Mouse (Mus musculus): ENCODE measurements around the gene Nkain2. TPM values are rescaled to one million over a fixed set of nuclear protein-coding genes. Genes with fewer than 3 reads are reported as not detected.
"Not testable (repeated sequence)": the region's sequence is repeated elsewhere in the genome, so short reads cannot be mapped to it uniquely, and the experiment has no call there.

The Nkain2 gene
- polyA plus RNA-seq, 1 experiment from 2014 or later, result 0.51 TPM

DNA sequence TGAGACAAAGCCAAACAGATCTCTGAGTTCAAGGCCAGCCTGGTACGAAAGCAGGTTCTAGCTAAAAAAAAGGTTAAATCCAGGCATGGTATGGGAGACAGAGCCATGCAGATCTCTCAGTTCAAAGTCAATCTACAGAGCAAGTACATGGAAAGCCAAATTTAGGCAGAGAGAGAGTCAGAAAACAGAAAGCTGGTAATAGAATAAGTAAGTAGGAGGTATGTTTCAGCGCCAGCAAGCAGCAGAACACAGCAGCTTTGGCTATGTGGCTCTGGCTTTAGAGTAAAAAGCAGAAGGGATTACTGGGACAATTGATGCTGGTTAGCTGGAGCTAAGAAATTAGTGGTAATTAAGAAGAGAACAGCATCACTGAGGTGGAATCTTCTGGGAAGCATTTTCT lies 151.3 kb downstream of the Nkain2 start:
- Histone ChIP-seq H3K27me3 (no peaks in the 10 kb centered on the region), H3K9ac (no peak overlapping the region), H3K9me3 (no peaks in the 10 kb centered on the region), H3K36me3 (no peaks in the 10 kb centered on the region), H3K27ac (no peak overlapping the region), H3K4me2 (replicated peaks) (no peak overlapping the region), H3K4me1 (no peaks in the 10 kb centered on the region), H3K4me3 (no peak overlapping the region)
- ATAC-seq (ENCODE audit: low FRiP score, low read depth), result no peak
- 85% methylated on average over 2 of the region's 2 CpGs for WGBS

DNA sequence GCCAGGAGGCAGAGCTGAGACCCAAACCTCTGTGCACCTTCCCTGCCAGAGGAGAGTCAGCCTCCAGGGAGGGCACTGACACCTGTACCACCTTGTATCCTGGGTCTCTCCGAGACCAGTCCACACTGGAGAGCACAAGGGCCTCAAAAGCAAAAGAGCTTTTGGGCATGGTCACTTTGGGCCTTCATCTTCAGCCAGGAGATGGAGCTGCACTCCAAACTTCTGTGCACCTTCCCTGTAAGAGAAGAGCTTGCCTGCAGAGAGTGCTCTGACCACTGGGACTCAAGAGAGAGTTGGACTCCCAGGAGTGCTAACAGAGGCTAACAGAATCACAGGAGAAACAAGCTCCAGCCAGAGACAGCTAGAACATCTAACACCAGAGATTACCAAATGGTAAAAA lies 183.7 kb downstream of the Nkain2 start:
- not testable (repeated sequence) for ATAC-seq (ENCODE audit: low FRiP score, low read depth)

DNA sequence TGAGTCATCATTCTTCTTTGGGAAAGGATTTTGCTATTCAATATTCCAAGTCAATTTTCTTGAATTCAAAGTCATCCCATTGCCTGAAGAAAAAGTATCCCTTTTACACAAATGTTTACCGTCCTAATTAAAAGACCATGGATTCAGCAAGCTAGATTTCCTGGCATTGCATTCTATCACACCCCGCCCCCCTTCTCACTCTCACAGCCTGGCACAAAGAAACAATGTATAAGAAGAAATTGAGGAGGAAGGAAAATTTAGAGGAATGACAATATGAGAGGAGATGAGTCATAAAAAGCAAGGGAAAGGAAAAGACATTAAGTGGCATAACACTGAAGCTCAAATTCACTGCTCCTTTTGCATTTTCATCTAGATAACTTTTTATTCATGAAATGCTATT lies 193.6 kb downstream of the Nkain2 start:
- no peak overlapping the region for H3K27ac ChIP-seq
- no peak overlapping the region for H3K9ac ChIP-seq
- no peak for ATAC-seq (ENCODE audit: low FRiP score, low read depth)
- no peaks in the 10 kb centered on the region for H3K4me1 ChIP-seq
- H3K36me3 ChIP-seq, result no peaks in the 10 kb centered on the region
- H3K27me3 ChIP-seq, result no peaks in the 10 kb centered on the region
- H3K4me3 ChIP-seq, result no peak overlapping the region
- 88% methylated on average over 2 of the region's 2 CpGs for WGBS
- no peak overlapping the region for H3K4me2 ChIP-seq (replicated peaks)
- no peaks in the 10 kb centered on the region for H3K9me3 ChIP-seq

More for the DNA sequence above, 183.7 kb downstream of the Nkain2 start:
- not testable (repeated sequence) for H3K4me1 ChIP-seq; H3K4me2 ChIP-seq (replicated peaks); H3K27me3 ChIP-seq; H3K9ac ChIP-seq; H3K9me3 ChIP-seq; H3K27ac ChIP-seq; H3K36me3 ChIP-seq; H3K4me3 ChIP-seq
- WGBS, result 61% methylated on average over 1 of the region's 1 CpGs

GRCm38 (mm10) chr10:32684548-32684947 lies 205.7 kb downstream of the Nkain2 start:
- H3K9me3 ChIP-seq, result no peaks in the 10 kb centered on the region
- H3K4me3 ChIP-seq, result no peak overlapping the region
- H3K27me3 ChIP-seq, result no peaks in the 10 kb centered on the region
- H3K4me1 ChIP-seq, result no peaks in the 10 kb centered on the region
- H3K4me2 ChIP-seq (replicated peaks), result no peak overlapping the region
- H3K9ac ChIP-seq, result no peak overlapping the region
- no peak overlapping the region for H3K27ac ChIP-seq
- ATAC-seq (ENCODE audit: low FRiP score, low read depth), result no peak
- H3K36me3 ChIP-seq, result no peaks in the 10 kb centered on the region

DNA sequence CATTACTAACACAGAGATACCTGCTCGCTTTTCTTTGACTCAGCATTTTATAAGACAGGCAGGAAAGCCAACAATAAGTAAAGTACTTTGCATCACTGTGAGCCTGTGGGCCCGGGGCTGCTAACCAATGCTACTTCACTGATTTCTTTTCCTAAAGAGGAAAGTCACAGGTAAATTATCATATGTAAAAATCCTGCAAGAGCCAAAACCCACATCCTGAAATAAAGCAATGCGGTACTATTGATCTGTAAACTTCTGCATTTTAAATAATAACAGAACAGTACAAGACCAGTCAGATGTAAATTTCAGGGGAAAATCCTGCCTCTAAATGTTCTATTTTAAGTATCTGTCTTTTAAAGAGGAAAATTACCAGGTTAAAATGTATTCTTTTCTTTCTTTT lies 250.0 kb downstream of the Nkain2 start:
- no peaks in the 10 kb centered on the region for H3K9me3 ChIP-seq
- H3K36me3 ChIP-seq, result no peaks in the 10 kb centered on the region
- H3K27ac ChIP-seq, result no peak overlapping the region
- WGBS, result 66% methylated on average over 3 of the region's 3 CpGs
- no peak overlapping the region for H3K4me3 ChIP-seq
- H3K9ac ChIP-seq, result no peak overlapping the region
- ATAC-seq (ENCODE audit: low FRiP score, low read depth), result no peak
- no peak overlapping the region for H3K4me2 ChIP-seq (replicated peaks)
- no peaks in the 10 kb centered on the region for H3K4me1 ChIP-seq
- no peaks in the 10 kb centered on the region for H3K27me3 ChIP-seq

- H3K36me3 ChIP-seq, result no peaks in the 10 kb centered on the region
- no peaks in the 10 kb centered on the region for H3K4me1 ChIP-seq
- ATAC-seq (ENCODE audit: low FRiP score, low read depth), result no peak
- no peaks in the 10 kb centered on the region for H3K27me3 ChIP-seq
- H3K4me3 ChIP-seq, result no peak overlapping the region
- no peak overlapping the region for H3K27ac ChIP-seq
- no peak overlapping the region for H3K9ac ChIP-seq
- H3K4me2 ChIP-seq (replicated peaks), result no peak overlapping the region
- H3K9me3 ChIP-seq, result no peaks in the 10 kb centered on the region
These were observed 251.1 kb downstream of the Nkain2 start for GRCm38 (mm10) chr10:32639173-32639572.

DNA sequence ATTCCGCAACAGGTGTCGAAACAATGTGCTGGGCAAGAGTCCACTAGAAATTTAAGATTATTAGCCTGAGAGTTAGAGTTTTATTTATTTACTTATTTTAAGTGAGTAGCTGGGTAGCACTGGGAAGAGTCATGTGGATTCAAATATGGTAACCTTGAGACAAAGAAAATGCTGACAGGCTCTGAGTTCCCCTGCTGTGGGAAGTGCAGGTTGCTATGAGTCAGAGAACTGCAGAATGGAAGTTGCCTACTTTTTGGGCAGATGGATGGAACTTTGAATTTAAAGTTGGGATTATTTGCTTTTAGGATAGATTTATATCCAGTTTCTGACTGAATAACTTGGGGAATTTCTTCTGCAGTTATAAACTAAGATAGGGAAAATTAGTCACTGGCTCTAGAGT lies 259.2 kb downstream of the Nkain2 start:
- WGBS, result 96% methylated on average over 2 of the region's 2 CpGs
- Histone ChIP-seq H3K4me3 (no peak overlapping the region), H3K27me3 (no peaks in the 10 kb centered on the region), H3K4me1 (no peaks in the 10 kb centered on the region), H3K4me2 (replicated peaks) (no peak overlapping the region), H3K9ac (no peak overlapping the region), H3K27ac (no peak overlapping the region), H3K9me3 (no peaks in the 10 kb centered on the region), H3K36me3 (no peaks in the 10 kb centered on the region)
- no peak for ATAC-seq (ENCODE audit: low FRiP score, low read depth)

DNA sequence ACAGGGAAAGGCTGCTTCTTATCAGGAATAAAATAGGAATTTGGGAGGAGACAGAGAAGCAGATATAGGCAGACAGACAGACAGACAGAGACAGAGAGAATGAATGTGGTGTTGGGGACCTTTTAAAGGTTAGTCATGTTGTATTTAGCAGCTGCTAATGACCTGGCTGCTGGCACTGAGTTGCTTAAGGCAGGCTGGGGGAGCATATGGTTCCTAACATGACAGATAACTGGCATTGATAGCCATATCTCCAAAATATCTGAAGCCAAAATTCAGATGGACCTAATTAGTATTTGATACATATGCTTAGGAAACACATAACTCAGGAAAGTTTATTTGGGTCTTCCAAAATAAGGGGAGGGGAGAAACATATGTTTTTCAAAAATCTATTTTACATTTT lies 285.8 kb downstream of the Nkain2 start:
- no peak overlapping the region for H3K4me2 ChIP-seq (replicated peaks)
- H3K27me3 ChIP-seq, result no peaks in the 10 kb centered on the region
- H3K9me3 ChIP-seq, result no peaks in the 10 kb centered on the region
- no peak overlapping the region for H3K27ac ChIP-seq
- no peak overlapping the region for H3K4me3 ChIP-seq
- no peaks in the 10 kb centered on the region for H3K4me1 ChIP-seq
- no peak overlapping the region for H3K9ac ChIP-seq
- H3K36me3 ChIP-seq, result no peaks in the 10 kb centered on the region
- ATAC-seq (ENCODE audit: low FRiP score, low read depth), result no peak

- no peak for ATAC-seq (ENCODE audit: low FRiP score, low read depth)
- H3K4me1 ChIP-seq, result no peaks in the 10 kb centered on the region
- H3K9me3 ChIP-seq, result no peaks in the 10 kb centered on the region
- WGBS, result 74% methylated on average over 4 of the region's 4 CpGs
- no peaks in the 10 kb centered on the region for H3K27me3 ChIP-seq
- no peak overlapping the region for H3K4me2 ChIP-seq (replicated peaks)
- no peaks in the 10 kb centered on the region for H3K36me3 ChIP-seq
- no peak overlapping the region for H3K27ac ChIP-seq
- H3K9ac ChIP-seq, result no peak overlapping the region
- H3K4me3 ChIP-seq, result no peak overlapping the region
These were observed 287.5 kb downstream of the Nkain2 start for GRCm38 (mm10) chr10:32602798-32603197.

- no peaks in the 10 kb centered on the region for H3K27me3 ChIP-seq
- H3K4me3 ChIP-seq, result no peak overlapping the region
- no peaks in the 10 kb centered on the region for H3K36me3 ChIP-seq
- ATAC-seq (ENCODE audit: low FRiP score, low read depth), result no peak
- WGBS, result 68% methylated on average over 2 of the region's 2 CpGs
- H3K9me3 ChIP-seq, result no peaks in the 10 kb centered on the region
- H3K9ac ChIP-seq, result no peak overlapping the region
- no peaks in the 10 kb centered on the region for H3K4me1 ChIP-seq
- H3K4me2 ChIP-seq (replicated peaks), result no peak overlapping the region
- no peak overlapping the region for H3K27ac ChIP-seq
These were observed 295.3 kb downstream of the Nkain2 start for GRCm38 (mm10) chr10:32594998-32595397.

DNA sequence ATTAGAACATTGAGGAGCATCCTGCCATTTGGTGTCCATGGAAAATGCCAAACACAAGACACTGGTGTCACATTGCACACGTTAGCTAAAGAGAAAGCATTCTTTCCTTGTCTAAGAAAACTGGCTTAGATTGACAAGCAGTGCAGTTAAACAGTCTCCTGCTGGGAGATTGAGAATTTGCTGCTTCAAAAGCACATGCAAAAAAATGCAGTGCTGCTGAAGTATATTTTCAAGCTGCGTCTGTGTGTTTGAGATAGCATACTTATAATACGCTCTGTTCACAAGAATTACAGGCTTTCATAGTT lies 313.0 kb downstream of the Nkain2 start:
- H3K27me3 ChIP-seq, result no peaks in the 10 kb centered on the region
- H3K36me3 ChIP-seq, result no peaks in the 10 kb centered on the region
- no peak for ATAC-seq (ENCODE audit: low FRiP score, low read depth)
- 54% methylated on average over 3 of the region's 3 CpGs for WGBS
- H3K27ac ChIP-seq, result no peak overlapping the region
- no peaks in the 10 kb centered on the region for H3K4me1 ChIP-seq
- no peak overlapping the region for H3K4me3 ChIP-seq
- no peak overlapping the region for H3K9ac ChIP-seq
- no peaks in the 10 kb centered on the region for H3K9me3 ChIP-seq
- no peak overlapping the region for H3K4me2 ChIP-seq (replicated peaks)

GRCm38 (mm10) chr10:32576559-32577275 lies 313.5 kb downstream of the Nkain2 start:
- Histone ChIP-seq H3K27ac (no peak overlapping the region), H3K4me2 (replicated peaks) (no peak overlapping the region), H3K36me3 (no peaks in the 10 kb centered on the region), H3K4me3 (no peak overlapping the region), H3K27me3 (no peaks in the 10 kb centered on the region), H3K9ac (no peak overlapping the region), H3K4me1 (no peaks in the 10 kb centered on the region), H3K9me3 (no peaks in the 10 kb centered on the region)
- 60% methylated on average over 2 of the region's 2 CpGs for WGBS
- ATAC-seq (ENCODE audit: low FRiP score, low read depth), result no peak

DNA sequence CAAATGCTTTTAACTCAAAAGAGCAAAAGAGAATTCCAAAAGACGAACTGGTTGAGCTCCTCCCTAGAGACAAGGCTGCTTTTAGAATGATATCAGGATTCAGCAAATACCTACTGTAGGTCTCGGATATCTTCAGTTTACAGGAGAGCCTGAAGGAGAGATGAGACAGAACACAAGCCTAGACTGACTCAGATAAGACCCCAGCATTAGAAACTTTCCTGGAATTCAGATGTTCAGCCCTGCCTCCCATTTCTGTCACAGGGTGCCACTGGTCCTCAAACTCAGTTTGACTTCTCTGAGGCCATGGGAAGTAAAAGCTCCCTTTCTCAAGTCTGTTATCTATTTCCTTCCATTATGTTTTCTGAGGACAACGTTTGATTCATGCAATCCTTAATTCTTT lies 332.6 kb downstream of the Nkain2 start:
- Histone ChIP-seq H3K27ac (no peak overlapping the region), H3K27me3 (no peaks in the 10 kb centered on the region), H3K4me2 (replicated peaks) (no peak overlapping the region), H3K4me3 (no peak overlapping the region), H3K9me3 (no peaks in the 10 kb centered on the region), H3K36me3 (no peaks in the 10 kb centered on the region), H3K4me1 (no peaks in the 10 kb centered on the region), H3K9ac (no peak overlapping the region)
- ATAC-seq (ENCODE audit: low FRiP score, low read depth), result no peak
- 70% methylated on average over 3 of the region's 3 CpGs for WGBS
